Mouse (Mus musculus) lung, adult 18-20 months (tissue): ENCODE data around the gene Efcab6.
A peak's percentile ranks its signal among the peaks of the same experiment; 100 is the strongest.

ENCODE experiments used
- DNase-seq, 2 experiments: peaks; one replicate each; pipeline ENCODE4 v3.0.0; 2022; ENCODE audit warnings: mixed read lengths in 2 of 2

The Efcab6 gene

GRCm38 (mm10) chr15:84056083-84056482, 9.1 kb downstream of the Efcab6 start:
- DNase-seq = no peak

GRCm38 (mm10) chr15:84053859-84054258, 11.3 kb downstream of the Efcab6 start:
- peak; percentile 41 to 53 for DNase-seq

GRCm38 (mm10) chr15:84053240-84053639, 11.9 kb downstream of the Efcab6 start:
- DNase-seq = no peak

GRCm38 (mm10) chr15:84052390-84052789, 12.8 kb downstream of the Efcab6 start:
- no peak for DNase-seq

- no peak for DNase-seq
These were observed 15.6 kb downstream of the Efcab6 start for GRCm38 (mm10) chr15:84049570-84049969.

- DNase-seq = no peak
These were observed 19.6 kb downstream of the Efcab6 start for GRCm38 (mm10) chr15:84045562-84045961.

GRCm38 (mm10) chr15:84037067-84037466, 28.1 kb downstream of the Efcab6 start:
- DNase-seq = no peak

- DNase-seq = no peak
These were observed 39.5 kb downstream of the Efcab6 start for GRCm38 (mm10) chr15:84025651-84026050.

- DNase-seq = no peak
These were observed 40.3 kb downstream of the Efcab6 start for GRCm38 (mm10) chr15:84024851-84025250.

- no peak for DNase-seq
These were observed 55.7 kb downstream of the Efcab6 start for GRCm38 (mm10) chr15:84009366-84010083.

GRCm38 (mm10) chr15:84004306-84004705, 60.9 kb downstream of the Efcab6 start:
- DNase-seq = no peak

GRCm38 (mm10) chr15:83999071-83999470, 66.1 kb downstream of the Efcab6 start:
- no peak for DNase-seq

GRCm38 (mm10) chr15:83998586-83998985, 66.6 kb downstream of the Efcab6 start:
- DNase-seq = no peak

- peak in 1 of 2 experiments; percentile 31 for DNase-seq
These were observed 67.1 kb downstream of the Efcab6 start for GRCm38 (mm10) chr15:83998115-83998514.

GRCm38 (mm10) chr15:83997550-83997949, 67.6 kb downstream of the Efcab6 start:
- peak in 1 of 2 experiments; percentile 34 for DNase-seq

GRCm38 (mm10) chr15:83996864-83997263, 68.3 kb downstream of the Efcab6 start:
- no peak for DNase-seq

- no peak for DNase-seq
These were observed 73.0 kb downstream of the Efcab6 start for GRCm38 (mm10) chr15:83992191-83992590.

- DNase-seq = peak in 1 of 2 experiments; percentile 21
These were observed 73.7 kb downstream of the Efcab6 start for GRCm38 (mm10) chr15:83991461-83991860.

GRCm38 (mm10) chr15:83989241-83989640, 75.9 kb downstream of the Efcab6 start:
- DNase-seq = no peak

- no peak for DNase-seq
These were observed 77.1 kb downstream of the Efcab6 start for GRCm38 (mm10) chr15:83988087-83988486.

GRCm38 (mm10) chr15:83982186-83982936, 82.8 kb downstream of the Efcab6 start:
- no peak for DNase-seq

GRCm38 (mm10) chr15:83978865-83979264, 86.3 kb downstream of the Efcab6 start:
- DNase-seq = no peak

GRCm38 (mm10) chr15:83977108-83977507, 88.1 kb downstream of the Efcab6 start:
- no peak for DNase-seq

- no peak for DNase-seq
These were observed 93.0 kb downstream of the Efcab6 start for GRCm38 (mm10) chr15:83972206-83972605.
